Mouse (Mus musculus) stomach, postnatal 0 days (tissue): ENCODE results near the gene R3hdm1. TPM values are rescaled to one million over a fixed set of nuclear protein-coding genes. Genes with fewer than 3 reads are reported as not detected.
"Not testable (repeated sequence)": the region's sequence is repeated elsewhere in the genome, so short reads cannot be mapped to it uniquely, and the experiment has no call there.

ENCODE experiments used
- ATAC-seq: fragments of 200-750 bp; cut with Nextera tagmentation; 2 replicates; pipeline ENCODE4 v1.8.0; 2017; ENCODE audit not compliant: low FRiP score, low TSS enrichment
- DNase-seq: peaks from one replicate; pipeline ENCODE4 v3.0.0-alpha.2; 2016; ENCODE audit warnings: low spot score
- H3K27ac ChIP-seq: fragments of 300-500 bp; sonication (generic); replicated peaks from 2 replicates; pipeline ENCODE4 v1.5.1; 2014; ENCODE audit warnings: mild to moderate bottlenecking, control low read depth
- H3K27me3 ChIP-seq: fragments of 300-500 bp; sonication (generic); 2 replicates; pipeline ENCODE4 v1.6.1; 2014; ENCODE audit warnings: low read length; ENCODE audit not compliant: control insufficient read depth, insufficient read depth
- H3K36me3 ChIP-seq: fragments of 300-500 bp; sonication (generic); 2 replicates; pipeline ENCODE4 v1.6.1; 2014; ENCODE audit warnings: low read length, mixed read lengths; ENCODE audit not compliant: control insufficient read depth, insufficient read depth
- H3K4me1 ChIP-seq: fragments of 300-500 bp; sonication (generic); replicated peaks from 2 replicates; pipeline ENCODE4 v1.6.1; 2014; ENCODE audit warnings: antibody characterized with exemption; ENCODE audit not compliant: control insufficient read depth, insufficient read depth
- H3K4me2 ChIP-seq: fragments of 300-500 bp; sonication (generic); replicated peaks from 2 replicates; pipeline ENCODE4 v1.6.1; 2014; ENCODE audit warnings: low read depth, mild to moderate bottlenecking, control low read depth, moderate library complexity
- H3K4me3 ChIP-seq: fragments of 300-500 bp; sonication (generic); 2 replicates; pipeline ENCODE4 v1.5.1; 2014; ENCODE audit warnings: low read depth, low read length, control low read depth
- H3K9ac ChIP-seq: fragments of 300-500 bp; sonication (generic); 2 replicates; pipeline ENCODE4 v1.6.1; 2014; ENCODE audit warnings: mild to moderate bottlenecking, low read length, control low read depth, mixed read lengths
- H3K9me3 ChIP-seq: fragments of 300-500 bp; sonication (generic); 2 replicates; pipeline ENCODE4 v1.6.1; 2016; ENCODE audit warnings: low read length; ENCODE audit not compliant: control insufficient read depth
- CTCF ChIP-seq: IDR thresholded peaks from 2 replicates; pipeline ENCODE4 v1.5.1; 2016; ENCODE audit warnings: antibody characterized with exemption, low read depth, mild to moderate bottlenecking, moderate library complexity
- EP300 ChIP-seq: optimal IDR thresholded peaks from 2 replicates; pipeline ENCODE3; 2016; ENCODE audit warnings: antibody characterized with exemption
- WGBS: fragments of 180-500 bp; shearing (Covaris S2); extraction: QIAGEN DNeasy Blood & Tissue Kit; methylation state at CpG from one replicate; pipeline ENCODE4 v1.1.7; 2014; 5-methylcytosine and 5-hydroxymethylcytosine counted together
- polyA plus RNA-seq: library from polyadenylated mRNA; unstranded; fragments of >200 nt; fragmentation: Nextera tagmentation; extraction: Ambion mirVana; gene quantifications from 2 replicates; pipeline ENCODE4 v1.2.1, GENCODE M21; 2015

Gene R3hdm1
- polyA plus RNA-seq, 1 experiment from 2014 or later, result 29.6 TPM

DNA sequence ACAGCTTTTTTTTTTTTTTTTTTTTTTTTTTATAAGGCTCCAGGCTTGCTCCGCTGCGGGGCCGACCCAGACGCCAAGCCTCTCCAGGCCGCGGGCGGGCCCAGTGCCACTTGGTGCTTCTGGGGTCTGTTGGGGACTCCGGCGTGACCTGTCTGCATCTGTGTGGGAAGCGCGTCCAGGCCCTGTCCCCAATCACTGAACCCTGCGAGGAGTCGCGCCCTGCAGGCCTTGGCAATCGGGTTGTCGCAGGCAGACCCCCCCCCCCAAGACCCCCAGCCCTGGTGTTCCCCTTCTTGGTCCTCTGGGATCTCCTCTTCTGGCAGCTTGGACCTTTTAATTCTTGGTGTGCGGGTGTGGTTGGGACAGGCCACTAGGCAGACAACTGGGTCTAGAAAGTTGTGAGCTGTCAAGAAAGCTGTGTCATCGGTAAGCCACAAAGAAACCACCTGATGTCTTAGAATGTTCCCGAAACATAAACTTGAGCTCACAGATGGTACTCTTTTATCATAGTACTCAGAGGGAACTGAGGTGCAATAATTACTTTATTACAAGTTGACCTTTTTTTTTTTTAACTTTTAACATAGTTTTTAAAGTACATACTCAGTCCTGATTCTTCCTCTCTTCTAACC lies 141.7 kb downstream of the R3hdm1 start:
- Histone ChIP-seq H3K27me3 (no peaks in the 10 kb centered on the region), H3K9me3 (no peaks in the 10 kb centered on the region), H3K4me3 (peak overlapping the region; percentile 77), H3K4me2 (peak overlapping the region; percentile 88), H3K27ac (peak overlapping the region; percentile 94), H3K36me3 (no peaks in the 10 kb centered on the region), H3K4me1 (no peaks in the 10 kb centered on the region), H3K9ac (peak overlapping the region; percentile 89)
- no peak for TF ChIP-seq CTCF
- no peak for TF ChIP-seq EP300
- WGBS, result 2% methylated on average over 19 of the region's 19 CpGs
- ATAC-seq, result peak; percentile 48
- DNase-seq, result peak; percentile 50

DNA sequence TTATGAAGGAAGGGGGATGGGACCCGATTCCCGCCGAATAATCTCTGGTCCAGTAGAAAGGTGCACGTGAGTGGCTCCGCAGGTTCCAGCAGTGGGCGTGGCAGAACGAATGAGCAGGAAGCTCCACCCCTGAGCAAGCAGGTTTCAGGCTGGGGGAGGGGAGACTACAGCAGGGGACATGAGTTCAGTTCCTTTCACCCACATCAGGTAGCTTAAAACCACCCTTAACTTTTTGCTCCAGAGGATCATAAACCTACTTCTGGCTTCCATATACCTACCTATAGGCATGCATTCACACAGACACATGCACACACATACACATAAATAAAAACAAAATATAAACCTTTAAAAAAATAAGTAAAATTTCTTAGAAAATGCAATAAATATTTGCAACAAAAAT lies 164.0 kb downstream of the R3hdm1 start:
- H3K4me1 ChIP-seq, H3K9me3 ChIP-seq: not testable (repeated sequence)

DNA sequence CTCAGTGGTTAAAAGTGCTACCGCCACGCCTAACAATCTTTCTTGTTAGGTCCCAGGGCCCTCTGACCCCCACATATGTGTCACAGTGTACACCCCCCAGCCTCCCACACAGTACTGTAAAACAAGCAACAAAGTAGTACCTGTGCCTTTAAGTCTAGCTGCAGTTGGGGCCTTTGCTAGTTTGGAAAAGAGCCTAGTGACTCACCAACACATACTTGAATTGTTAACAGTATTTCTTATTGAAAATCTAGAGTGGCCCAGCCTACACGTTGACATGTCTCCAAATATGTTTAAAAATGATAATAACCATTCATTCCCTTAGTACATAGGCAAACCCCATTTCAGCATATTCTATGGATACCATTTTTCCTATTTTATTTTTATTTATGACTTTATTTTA lies 167.6 kb downstream of the R3hdm1 start:
- WGBS, result 69% methylated on average over 3 of the region's 3 CpGs
- H3K4me3 ChIP-seq, result no peak overlapping the region
- H3K4me1 ChIP-seq, result no peaks in the 10 kb centered on the region
- H3K36me3 ChIP-seq, result peaks cover 23% of the 10 kb centered on the region
- H3K27me3 ChIP-seq, result no peaks in the 10 kb centered on the region
- TF ChIP-seq EP300 (no peak), CTCF (no peak)
- no peak for DNase-seq
- no peak overlapping the region for H3K4me2 ChIP-seq
- no peak overlapping the region for H3K9ac ChIP-seq
- H3K27ac ChIP-seq, result no peak overlapping the region
- no peaks in the 10 kb centered on the region for H3K9me3 ChIP-seq
- ATAC-seq, result no peak

More for the DNA sequence above, 164.0 kb downstream of the R3hdm1 start:
- not testable (repeated sequence) for H3K4me3 ChIP-seq, H3K27ac ChIP-seq, ATAC-seq, H3K27me3 ChIP-seq, H3K9ac ChIP-seq, DNase-seq, H3K4me2 ChIP-seq
- peaks cover 22% of the 10 kb centered on the region for H3K36me3 ChIP-seq
- WGBS, result 70% methylated on average over 7 of the region's 7 CpGs

DNA sequence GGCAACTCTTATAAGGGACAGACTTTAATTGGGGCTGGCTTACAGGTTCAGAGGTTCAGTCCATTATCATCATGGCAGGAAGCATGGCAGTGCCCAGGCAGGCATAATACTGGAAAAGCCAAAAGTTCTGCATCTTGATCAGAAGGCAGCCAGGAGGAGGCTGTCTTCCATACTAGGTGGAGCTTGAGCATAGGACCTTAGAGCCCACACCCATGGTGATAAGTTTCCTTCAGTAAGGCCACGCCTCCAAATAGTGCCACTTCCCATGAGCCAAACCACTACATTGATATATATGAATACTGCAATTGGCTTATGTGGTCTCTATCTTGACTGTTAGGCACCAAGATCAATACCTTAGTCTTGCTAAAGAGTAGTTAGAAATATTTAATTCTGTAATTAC lies 172.8 kb downstream of the R3hdm1 start:
- no peak overlapping the region for H3K4me3 ChIP-seq
- TF ChIP-seq CTCF, result no peak
- no peak for TF ChIP-seq EP300
- H3K4me1 ChIP-seq, result no peaks in the 10 kb centered on the region
- ATAC-seq (no peak), DNase-seq (no peak)
- H3K9ac ChIP-seq, result no peak overlapping the region
- H3K36me3 ChIP-seq, result peaks cover 28% of the 10 kb centered on the region
- no peak overlapping the region for H3K27ac ChIP-seq
- H3K9me3 ChIP-seq, result no peaks in the 10 kb centered on the region
- no peaks in the 10 kb centered on the region for H3K27me3 ChIP-seq
- H3K4me2 ChIP-seq, result no peak overlapping the region
- 88% methylated on average over 1 of the region's 1 CpGs for WGBS

DNA sequence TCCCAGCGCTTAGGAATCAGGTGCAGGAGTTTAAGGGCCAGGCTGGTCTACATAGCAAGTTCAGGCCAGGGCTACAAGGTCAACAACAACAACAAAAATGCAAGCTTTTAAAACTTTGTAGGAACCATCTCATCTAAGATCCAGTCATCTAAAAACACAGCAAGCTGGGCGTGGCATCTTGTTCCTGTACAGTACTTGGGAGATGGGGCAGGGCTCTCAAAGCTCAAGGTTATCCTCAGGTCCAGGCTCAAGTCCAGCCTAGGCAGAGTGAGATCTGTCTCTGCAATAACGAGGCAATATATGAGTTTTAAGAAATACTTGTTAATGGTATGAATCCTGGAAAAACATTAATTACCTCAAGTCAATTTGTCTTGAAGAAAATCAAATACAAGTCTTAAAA lies 175.5 kb downstream of the R3hdm1 start:
- H3K4me2 ChIP-seq, result no peak overlapping the region
- H3K36me3 ChIP-seq, result peaks cover 23% of the 10 kb centered on the region
- no peaks in the 10 kb centered on the region for H3K27me3 ChIP-seq
- H3K9ac ChIP-seq, result no peak overlapping the region
- H3K4me1 ChIP-seq, result no peaks in the 10 kb centered on the region
- WGBS, result 89% methylated on average over 3 of the region's 3 CpGs
- no peak for ATAC-seq
- TF ChIP-seq CTCF (no peak), EP300 (no peak)
- no peaks in the 10 kb centered on the region for H3K9me3 ChIP-seq
- DNase-seq, result no peak
- no peak overlapping the region for H3K27ac ChIP-seq
- H3K4me3 ChIP-seq, result no peak overlapping the region

DNA sequence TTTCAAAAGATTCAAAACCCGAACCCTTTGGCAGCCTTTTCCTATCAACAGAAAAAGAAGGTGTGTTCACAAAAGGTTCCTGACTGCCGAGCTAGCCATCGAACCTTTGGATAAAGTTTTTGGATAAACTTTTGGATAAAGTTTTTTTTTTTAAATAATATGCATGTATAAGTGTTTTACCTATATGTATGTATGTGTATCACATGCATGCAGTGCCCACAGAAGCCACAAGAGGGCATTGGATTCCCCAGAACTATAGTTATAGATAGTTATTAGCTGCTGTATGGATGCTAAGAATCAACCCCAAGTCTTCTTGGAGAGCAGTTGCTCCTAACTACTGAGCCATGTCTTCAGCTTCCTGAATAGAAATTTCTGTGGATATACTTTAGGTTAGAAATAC lies 178.7 kb downstream of the R3hdm1 start:
- TF ChIP-seq EP300 (no peak), CTCF (peak; percentile 32)
- Histone ChIP-seq H3K36me3 (peaks cover 13% of the 10 kb centered on the region), H3K4me1 (no peaks in the 10 kb centered on the region), H3K27me3 (no peaks in the 10 kb centered on the region), H3K4me3 (no peak overlapping the region), H3K4me2 (no peak overlapping the region), H3K9me3 (no peaks in the 10 kb centered on the region), H3K9ac (no peak overlapping the region), H3K27ac (no peak overlapping the region)
- ATAC-seq (no peak), DNase-seq (no peak)
- 97% methylated on average over 3 of the region's 3 CpGs for WGBS
